ENCODE assay signal across 9 mouse cellular contexts in genomic region chr10:128377222-128377939, GRCm38 (mm10). TPM values are rescaled to one million over a fixed set of nuclear protein-coding genes. Genes with fewer than 3 reads are reported as not detected.
A peak's percentile ranks its signal among the peaks of the same experiment; 100 is the strongest.
DNase-seq lines count a peak whose midpoint lies in the region; ATAC-seq and TF ChIP-seq lines count a peak whose summit lies in the region.
"Had no signal": no experiment of that assay in that cellular context is flagged by ENCODE, and none has a peak within 500 bp of the region (broad histone marks: within the 10 kb centered on the region; RNA-seq: fewer than 3 reads in every experiment).

No protein-coding gene starts in this region.

- no peak for TF ChIP-seq EP300 in CH12.LX (IDR thresholded peaks at IDR 0.05; ENCODE audit: low read length)

- peak; percentile 48 for DNase-seq in gastrocnemius, postnatal 25 days
- no peak for DNase-seq in gastrocnemius, adult 8-10 months (ENCODE audit: low spot score in 2 of 2)
- DNase-seq in CH12.LX (ENCODE audit: extremely low read depth) (peak; percentile 33), liver (peak; percentile 56)
- DNase-seq in cerebellum, postnatal 4 days (ENCODE audit: low spot score in 2 of 2): peak; percentile 37 to 52
- peak; percentile 74 for DNase-seq in neural tube, embryonic 10.5 days (ENCODE audit: extremely low spot score, low spot score)
- DNase-seq in thymus, postnatal 14 days: peak; percentile 64

- no peaks in the 10 kb centered on the region for H3K9me3 ChIP-seq in CH12.LX (replicated peaks; ENCODE audit: low read length)
- no peaks in the 10 kb centered on the region for H3K9me3 ChIP-seq in heart, embryonic 13.5 days

- under 1% methylated on average over 46 of the region's 47 CpGs for WGBS in heart, embryonic 13.5 days

- H3K4me1 ChIP-seq in CH12.LX (ENCODE audit: control insufficient read depth in 1 of 2, insufficient read depth in 2 of 2): peaks cover 14 to 38% of the 10 kb centered on the region in 2 experiments
- peaks cover 38% of the 10 kb centered on the region for H3K4me1 ChIP-seq in heart, embryonic 13.5 days

- H3K79me2 ChIP-seq in CH12.LX (replicated peaks; ENCODE audit: control insufficient read depth, extremely low read depth, insufficient read depth, poor library complexity, severe bottlenecking): peaks cover 25% of the 10 kb centered on the region

- in situ Hi-C loops in CH12.LX (cut with MboI; ENCODE audit: low pct_ligation_motif_present, low pct_unique_long_range_greater_than_20kb, low sequenced_read_pairs): no loop called here

- dilution Hi-C loops in CH12.LX (cut with MboI; ENCODE audit: extremely low pct_ligation_motif_present, extremely low pct_unique_long_range_greater_than_20kb, low sequenced_read_pairs): no loop called here

- no peak for TF ChIP-seq RAD21 in CH12.LX (IDR thresholded peaks at IDR 0.05; ENCODE audit: low read depth, low read length)

- H3K27me3 ChIP-seq in CH12.LX (replicated peaks): no peaks in the 10 kb centered on the region
- H3K27me3 ChIP-seq in heart, embryonic 13.5 days (replicated peaks): no peaks in the 10 kb centered on the region

- H3K9ac ChIP-seq in CH12.LX (ENCODE audit: insufficient read depth, low read depth): peak overlapping the region; percentile 97
- H3K9ac ChIP-seq in heart, embryonic 13.5 days: peak overlapping the region; percentile 98

- TF ChIP-seq POLR2A in CH12.LX (IDR thresholded peaks at IDR 0.05; ENCODE audit: low read depth, low read length): no peak

- H3K36me3 ChIP-seq in CH12.LX (replicated peaks in 1 of 2; ENCODE audit: control insufficient read depth in 1 of 2, insufficient read depth in 1 of 2, low read length in 1 of 2): peaks cover 26 to 41% of the 10 kb centered on the region in 2 experiments
- H3K36me3 ChIP-seq in heart, embryonic 13.5 days: peaks cover 42% of the 10 kb centered on the region

- peak overlapping the region; percentile 83 to 89 (median 84) for H3K4me3 ChIP-seq in CH12.LX (replicated peaks in 1 of 3; ENCODE audit: low read depth in 2 of 3, low read length in 2 of 3, poor library complexity in 1 of 3)
- H3K4me3 ChIP-seq in heart, embryonic 13.5 days: peak overlapping the region; percentile 87

- H3K27ac ChIP-seq in CH12.LX (ENCODE audit: insufficient read depth, low read depth): peak overlapping the region; percentile 37
- peak overlapping the region; percentile 94 for H3K27ac ChIP-seq in heart, embryonic 13.5 days (replicated peaks)

- H3K4me2 ChIP-seq in CH12.LX (ENCODE audit: insufficient read depth, low read depth, poor library complexity, severe bottlenecking): peak overlapping the region; percentile 86
- peak overlapping the region; percentile 83 for H3K4me2 ChIP-seq in heart, embryonic 13.5 days

- no peak for ATAC-seq in heart, embryonic 13.5 days (ENCODE audit: extremely low read depth, insufficient number of reproducible peaks, low FRiP score, low TSS enrichment)

- peak in 1 of 2 experiments; percentile 29; a peak in 1 of 4 replicates for TF ChIP-seq CTCF in CH12.LX (conservative IDR thresholded peaks at IDR 0.05 in 1 of 2, IDR thresholded peaks at IDR 0.05 in 1 of 2; ENCODE audit: low read depth in 2 of 2, low read length in 2 of 2)

TF ChIP-seq in CH12.LX, 34 proteins besides CTCF, POLR2A, EP300 and RAD21:
- TF ChIP-seq SIN3A (IDR thresholded peaks at IDR 0.05; ENCODE audit: low read length) (peak; percentile 51; the same call in 1 of the 2 replicates), UBTF (IDR thresholded peaks at IDR 0.05; ENCODE audit: low read depth, low read length) (peak; percentile 99), USF1 (IDR thresholded peaks at IDR 0.05; ENCODE audit: low read depth, low read length) (no peak), RCOR1 (conservative IDR thresholded peaks at IDR 0.05; ENCODE audit: low read depth, low read length) (no peak), MXI1 (IDR thresholded peaks at IDR 0.05; ENCODE audit: low read depth, low read length) (peak; percentile 43), KAT2A (IDR thresholded peaks at IDR 0.05; ENCODE audit: insufficient replicate concordance, low read length) (0 out of 2 replicates have a peak, but pooled peaks have one; percentile 23), HCFC1 (IDR thresholded peaks at IDR 0.05; ENCODE audit: low read depth, low read length) (peak; percentile 57), IRF4 (IDR thresholded peaks at IDR 0.05; ENCODE audit: low read depth, low read length) (no peak)

RNA-seq across cellular contexts. Expression of gene Ankrd52, which starts 0.5 kb away (rescaled TPM):
- 10 to 100 TPM; 61.5 to 70.1 TPM for total RNA-seq in gastrocnemius, postnatal 25 days (2021)
- 10 to 100 TPM; 38.7 to 48.8 (median 43.2) TPM for total RNA-seq in gastrocnemius, adult 8-10 months (2022)
- total RNA-seq in CH12.LX (2012; rRNA removed): 15.3 and 15.8 TPM in 2 replicates
- 3.5 and 4.3 TPM in 2 replicates for total RNA-seq in CH12.LX (2014; rRNA removed)
- polyA plus RNA-seq in CH12.LX (2012; ENCODE audit: insufficient read length, low read depth): 45.9 and 51.0 TPM in 2 replicates
- polyA plus RNA-seq in heart, embryonic 13.5 days (2015; fragmentation: Nextera tagmentation; extraction: Ambion mirVana): 8.8 and 9.4 TPM in 2 replicates

RNA-seq across cellular contexts. Expression of gene Coq10a, which starts 8.6 kb away (rescaled TPM):
- total RNA-seq in gastrocnemius, postnatal 25 days (2021): 100 to 1,000 TPM; 443 to 454 TPM
- 100 to 1,000 TPM; 409 to 479 (median 445) TPM for total RNA-seq in gastrocnemius, adult 8-10 months (2022)
- total RNA-seq in CH12.LX (2012; rRNA removed): 8.4 and 11.1 TPM in 2 replicates
- 5.7 and 7.7 TPM in 2 replicates for total RNA-seq in CH12.LX (2014; rRNA removed)
- 8.6 and 12.1 TPM in 2 replicates for polyA plus RNA-seq in CH12.LX (2012; ENCODE audit: insufficient read length, low read depth)
- polyA plus RNA-seq in heart, embryonic 13.5 days (2015; fragmentation: Nextera tagmentation; extraction: Ambion mirVana): 11.8 and 12.6 TPM in 2 replicates

RNA-seq across cellular contexts. Expression of gene Slc39a5, which starts 23.6 kb away (rescaled TPM):
- total RNA-seq in gastrocnemius, postnatal 25 days (2021): not detected
- not detected for total RNA-seq in gastrocnemius, adult 8-10 months (2022)
- total RNA-seq in CH12.LX (2012; rRNA removed): 0.21 TPM in 1 of 2 replicates, not detected in the other
- total RNA-seq in CH12.LX (2014; rRNA removed): not detected in 2 replicates
- polyA plus RNA-seq in CH12.LX (2012; ENCODE audit: insufficient read length, low read depth): 0.11 TPM in 1 of 2 replicates, not detected in the other
- 0.12 and 1.5 TPM in 2 replicates for polyA plus RNA-seq in heart, embryonic 13.5 days (2015; fragmentation: Nextera tagmentation; extraction: Ambion mirVana)
- total RNA-seq: layer of hippocampus, postnatal 36 days had no signal

RNA-seq across cellular contexts. Expression of gene Nabp2, which starts 33.9 kb away (rescaled TPM):
- total RNA-seq in gastrocnemius, postnatal 25 days (2021): 10 to 100 TPM; 44.7 to 47.9 TPM
- 10 to 100 TPM; 59.0 to 70.3 (median 63.5) TPM for total RNA-seq in gastrocnemius, adult 8-10 months (2022)
- total RNA-seq in CH12.LX (2012; rRNA removed) (43.7 and 45.8 TPM in 2 replicates), CH12.LX (2014; rRNA removed) (40.3 and 46.9 TPM in 2 replicates)
- 123 and 147 TPM in 2 replicates for polyA plus RNA-seq in CH12.LX (2012; ENCODE audit: insufficient read length, low read depth)
- 58.0 and 63.9 TPM in 2 replicates for polyA plus RNA-seq in heart, embryonic 13.5 days (2015; fragmentation: Nextera tagmentation; extraction: Ambion mirVana)

RNA-seq across cellular contexts. Expression of gene Rnf41, which starts 34.1 kb away (rescaled TPM):
- 10 to 100 TPM; 10.7 to 11.5 TPM for total RNA-seq in gastrocnemius, postnatal 25 days (2021)
- 10 to 100 TPM; 13.6 to 14.7 (median 14.1) TPM for total RNA-seq in gastrocnemius, adult 8-10 months (2022)
- 19.9 and 20.1 TPM in 2 replicates for total RNA-seq in CH12.LX (2012; rRNA removed)
- total RNA-seq in CH12.LX (2014; rRNA removed): 15.3 and 15.9 TPM in 2 replicates
- 17.4 TPM in 2 replicates for polyA plus RNA-seq in CH12.LX (2012; ENCODE audit: insufficient read length, low read depth)
- 26.8 and 27.0 TPM in 2 replicates for polyA plus RNA-seq in heart, embryonic 13.5 days (2015; fragmentation: Nextera tagmentation; extraction: Ambion mirVana)

Comparison
In these comparisons a context has a peak if more than half of its experiments do, and no peak if none do; other contexts are left out.
1. DNase-seq: peak in gastrocnemius, postnatal 25 days (single experiment), CH12.LX (single experiment), cerebellum, postnatal 4 days (2 of 2), liver (single experiment), neural tube, embryonic 10.5 days (single experiment) and thymus, postnatal 14 days (single experiment); none in gastrocnemius, adult 8-10 months (0 of 2).
2. RNA of gene Coq10a, which starts 8.6 kb away (total RNA-seq): 443 to 454 TPM in gastrocnemius, postnatal 25 days and 409 to 479 TPM in gastrocnemius, adult 8-10 months; 5.7 to 11.1 TPM in CH12.LX; every median in the first group is over 10 times any median in the second.